Mouse (Mus musculus): ENCODE measurements at regions not wholly inside any gene's neighbourhood (a gene's known extent, or its start where the extent isn't known, plus 50 kb on each side); places are given as distances from the start of the nearest gene placed in this dataset.

DNA sequence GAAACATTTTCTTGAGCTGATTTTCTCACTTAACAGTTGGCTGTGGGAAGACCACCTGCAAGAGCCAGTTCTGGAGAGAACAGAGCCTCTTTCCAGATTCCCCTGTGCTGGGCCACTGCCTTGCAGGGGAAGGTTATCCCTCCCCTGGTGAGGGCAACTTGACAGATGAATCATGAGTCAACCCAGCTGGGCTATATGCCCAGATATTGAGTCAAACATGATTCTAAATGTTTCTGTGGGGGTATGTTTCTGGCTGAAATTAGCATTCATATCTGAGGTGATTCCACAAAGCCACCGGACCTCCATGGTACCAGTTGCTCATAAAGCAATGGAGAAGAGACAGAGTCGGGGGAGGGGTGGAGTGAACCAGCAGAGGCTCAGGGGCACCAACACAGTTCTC lies 97.8 kb upstream of the Zdhhc25 start:
- TF ChIP-seq POLR2A (IDR thresholded peaks at IDR 0.05; ENCODE audit: borderline replicate concordance, extremely low read depth, insufficient read depth, insufficient read length, poor library complexity, severe bottlenecking) (no peak), CTCF (IDR thresholded peaks at IDR 0.05; ENCODE audit: borderline replicate concordance, extremely low read depth, insufficient read depth, insufficient read length) (no peak)

Measured in brain, embryonic 14.5 days (tissue).